ENCODE assay signal across 9 mouse cellular contexts in the genomic region with DNA sequence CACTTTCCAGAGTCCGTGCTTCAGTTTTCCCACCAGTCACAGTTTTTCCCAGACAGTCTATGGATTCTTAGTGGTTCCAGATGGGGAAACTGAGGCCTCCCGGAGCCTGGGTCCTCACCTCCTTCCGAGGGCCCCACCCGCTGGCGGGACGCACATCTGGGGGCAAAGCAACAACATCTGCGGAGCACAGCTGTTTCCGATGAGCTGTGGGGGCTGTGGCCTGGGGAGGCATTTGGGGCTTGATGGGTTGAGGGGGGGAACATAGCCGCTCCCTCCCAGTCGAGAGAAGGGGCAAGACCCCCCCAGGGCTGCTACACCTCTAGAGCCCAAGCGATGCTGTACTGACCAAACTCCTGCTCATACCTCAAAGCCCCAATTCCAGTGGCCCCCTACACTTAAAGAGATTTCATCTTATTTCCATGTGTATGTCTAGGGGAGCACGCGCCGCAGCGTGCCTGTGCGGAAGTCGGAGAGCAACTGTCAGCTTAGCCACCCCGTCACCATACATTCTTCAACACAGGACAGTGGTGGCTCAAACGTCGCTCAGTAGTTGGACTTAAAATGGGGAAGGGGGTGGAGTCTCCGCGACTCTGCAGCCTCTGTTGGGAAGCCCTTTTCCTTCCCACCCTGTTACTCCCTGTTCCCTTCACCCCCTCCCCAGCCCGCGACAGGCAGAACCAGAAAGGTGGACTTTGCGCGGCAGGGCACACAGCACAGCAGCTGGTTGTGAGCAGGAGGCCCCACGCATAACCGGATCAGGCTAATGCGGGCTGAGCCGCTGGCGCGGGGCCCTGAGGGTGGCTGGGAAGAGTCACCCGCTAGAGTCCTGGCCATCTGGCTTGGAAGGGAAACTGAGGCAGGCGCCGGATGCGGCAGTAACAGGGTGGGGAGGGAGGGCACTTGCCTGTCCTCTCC. TPM values are rescaled to one million over a fixed set of nuclear protein-coding genes. Genes with fewer than 3 reads are reported as not detected.
DNase-seq lines count a peak whose midpoint lies in the region; ATAC-seq and TF ChIP-seq lines count a peak whose summit lies in the region.
"Had no signal": no experiment of that assay in that cellular context is flagged by ENCODE, and none has a peak within 500 bp of the region (broad histone marks: within the 10 kb centered on the region; RNA-seq: fewer than 3 reads in every experiment).

No protein-coding gene starts in this region.

- peak overlapping the region; percentile 32; the same call in 1 of the 2 replicates for H3K4me2 ChIP-seq in kidney, embryonic 16.5 days (replicated peaks; ENCODE audit: low read depth, low read length)
- peak overlapping the region; percentile 48 for H3K4me2 ChIP-seq in liver, embryonic 15.5 days
- H3K4me2 ChIP-seq in hindbrain, embryonic 14.5 days (replicated peaks) = no peak overlapping the region

- no peak for ATAC-seq in kidney, embryonic 16.5 days (ENCODE audit: low FRiP score, low TSS enrichment)
- peak; percentile 60 for ATAC-seq in granulocyte monocyte progenitor cell, adult 5-6 weeks (replicated peaks; ENCODE audit: poor library complexity, severe bottlenecking)
- ATAC-seq in liver, embryonic 15.5 days (ENCODE audit: insufficient read depth) = no peak
- ATAC-seq in hindbrain, embryonic 14.5 days (ENCODE audit: low FRiP score) = no peak

- H3K27me3 ChIP-seq in kidney, embryonic 16.5 days (ENCODE audit: insufficient read depth, low read length) = peaks cover 59% of the 10 kb centered on the region
- H3K27me3 ChIP-seq in liver, embryonic 15.5 days = peaks cover 88% of the 10 kb centered on the region
- peaks cover 89% of the 10 kb centered on the region for H3K27me3 ChIP-seq in hindbrain, embryonic 14.5 days (ENCODE audit: control insufficient read depth, insufficient read depth, low read length)

- H3K9me3 ChIP-seq in kidney, embryonic 16.5 days (ENCODE audit: low read length) = no peaks in the 10 kb centered on the region
- H3K9me3 ChIP-seq in liver, embryonic 15.5 days (replicated peaks) = no peaks in the 10 kb centered on the region
- H3K9me3 ChIP-seq in hindbrain, embryonic 14.5 days (ENCODE audit: control insufficient read depth, low read length) = no peaks in the 10 kb centered on the region

- H3K4me1 ChIP-seq in kidney, embryonic 16.5 days (ENCODE audit: insufficient read depth, low read length) = peaks cover 20% of the 10 kb centered on the region
- H3K4me1 ChIP-seq in bone marrow macrophage, adult 2 months (ENCODE audit: control insufficient read depth, insufficient read depth, low read length) = no peaks in the 10 kb centered on the region
- peaks cover 50% of the 10 kb centered on the region for H3K4me1 ChIP-seq in liver, embryonic 15.5 days (replicated peaks)
- H3K4me1 ChIP-seq in hindbrain, embryonic 14.5 days (replicated peaks; ENCODE audit: control insufficient read depth, insufficient read depth, low read length) = peaks cover 8% of the 10 kb centered on the region; the same call in 1 of the 2 replicates

- H3K4me3 ChIP-seq in kidney, embryonic 16.5 days (ENCODE audit: low read length) = 0 out of 2 replicates have a peak overlapping the region, but pooled peaks have one; percentile 3
- H3K4me3 ChIP-seq in bone marrow macrophage, adult 2 months (ENCODE audit: insufficient read depth, low read length) = peak overlapping the region; percentile 37
- H3K4me3 ChIP-seq in liver, embryonic 15.5 days (replicated peaks) = no peak overlapping the region
- no peak overlapping the region for H3K4me3 ChIP-seq in hindbrain, embryonic 14.5 days (replicated peaks; ENCODE audit: low read length)
- H3K4me3 ChIP-seq: heart, adult 2 months had no signal

- no peak for DNase-seq in kidney, postnatal 10 days
- DNase-seq in layer of hippocampus, postnatal 14 days (ENCODE audit: low spot score in 2 of 2) = no peak
- no peak for DNase-seq in hindbrain, embryonic 14.5 days (ENCODE audit: low spot score)
- DNase-seq in layer of hippocampus, adult 9-11 months = no peak
- DNase-seq: heart, adult 2 months had no signal

- no peak for TF ChIP-seq CTCF in bone marrow macrophage, adult 2 months (IDR thresholded peaks at IDR 0.05; ENCODE audit: low read depth, low read length)

- H3K27ac ChIP-seq in kidney, embryonic 16.5 days (ENCODE audit: low read length) = no peak overlapping the region
- no peak overlapping the region for H3K27ac ChIP-seq in bone marrow macrophage, adult 2 months (ENCODE audit: insufficient read depth, low read depth, low read length)
- no peak overlapping the region for H3K27ac ChIP-seq in liver, embryonic 15.5 days (replicated peaks)
- H3K27ac ChIP-seq in hindbrain, embryonic 14.5 days = no peak overlapping the region
- H3K27ac ChIP-seq: heart, adult 2 months had no signal

- 13% methylated on average over 36 of the region's 36 CpGs for WGBS in kidney, embryonic 16.5 days
- WGBS in liver, embryonic 15.5 days (ENCODE audit: insufficient replicate concordance) = 10% methylated on average over 36 of the region's 36 CpGs
- WGBS in hindbrain, embryonic 14.5 days = 14% methylated on average over 36 of the region's 36 CpGs

- no peak for TF ChIP-seq POLR2A in bone marrow macrophage, adult 2 months (IDR thresholded peaks at IDR 0.05; ENCODE audit: borderline replicate concordance, low read depth, low read length)

- no peak overlapping the region for H3K9ac ChIP-seq in kidney, embryonic 16.5 days (replicated peaks; ENCODE audit: low read length)
- no peak overlapping the region for H3K9ac ChIP-seq in liver, embryonic 15.5 days
- H3K9ac ChIP-seq in hindbrain, embryonic 14.5 days = no peak overlapping the region

- H3K36me3 ChIP-seq in kidney, embryonic 16.5 days (ENCODE audit: insufficient read depth, low read length) = no peaks in the 10 kb centered on the region
- no peaks in the 10 kb centered on the region for H3K36me3 ChIP-seq in liver, embryonic 15.5 days (replicated peaks)
- no peaks in the 10 kb centered on the region for H3K36me3 ChIP-seq in hindbrain, embryonic 14.5 days (replicated peaks; ENCODE audit: control insufficient read depth, insufficient read depth)

RNA-seq across cellular contexts. Expression of gene Nrtn, which starts 2.8 kb away (rescaled TPM):
- polyA plus RNA-seq in kidney, embryonic 16.5 days (2015; fragmentation: Nextera tagmentation; extraction: Ambion mirVana) = 5.4 and 5.8 TPM in 2 replicates
- 0.55 and 0.80 TPM in 2 replicates for polyA plus RNA-seq in bone marrow macrophage, adult 2 months (2012; ENCODE audit: insufficient read depth, insufficient read length, missing spikeins)
- not detected in 2 replicates for total RNA-seq in granulocyte monocyte progenitor cell, adult 5-6 weeks (2014; fragmentation: Nextera tagmentation)
- total RNA-seq in granulocyte monocyte progenitor cell, adult 5-6 weeks (2017) = not detected in 2 replicates
- polyA plus RNA-seq in liver, embryonic 15.5 days (2015; fragmentation: Nextera tagmentation; extraction: Ambion mirVana) = 1.1 and 1.6 TPM in 2 replicates
- 1 to 10 TPM; 2.1 to 3.0 TPM for total RNA-seq in layer of hippocampus, postnatal 14 days (2021)
- polyA plus RNA-seq in hindbrain, embryonic 14.5 days (2014; fragmentation: Nextera tagmentation; extraction: Ambion mirVana) = 2.8 and 3.8 TPM in 2 replicates

RNA-seq across cellular contexts. Expression of gene Dus3l, which starts 10.0 kb away (rescaled TPM):
- polyA plus RNA-seq in kidney, embryonic 16.5 days (2015; fragmentation: Nextera tagmentation; extraction: Ambion mirVana) = 55.4 and 59.7 TPM in 2 replicates
- 21.4 and 24.9 TPM in 2 replicates for polyA plus RNA-seq in bone marrow macrophage, adult 2 months (2012; ENCODE audit: insufficient read depth, insufficient read length, missing spikeins)
- total RNA-seq in granulocyte monocyte progenitor cell, adult 5-6 weeks (2014; fragmentation: Nextera tagmentation) = 20.5 and 22.8 TPM in 2 replicates
- total RNA-seq in granulocyte monocyte progenitor cell, adult 5-6 weeks (2017) = 18.2 and 21.8 TPM in 2 replicates
- polyA plus RNA-seq in liver, embryonic 15.5 days (2015; fragmentation: Nextera tagmentation; extraction: Ambion mirVana) = 12.5 and 14.4 TPM in 2 replicates
- total RNA-seq in layer of hippocampus, postnatal 14 days (2021) = 10 to 100 TPM; 60.9 to 66.3 TPM
- polyA plus RNA-seq in hindbrain, embryonic 14.5 days (2014; fragmentation: Nextera tagmentation; extraction: Ambion mirVana) = 76.9 and 81.9 TPM in 2 replicates

RNA-seq across cellular contexts. Expression of gene Prr22, which starts 15.5 kb away (rescaled TPM):
- polyA plus RNA-seq in kidney, embryonic 16.5 days (2015; fragmentation: Nextera tagmentation; extraction: Ambion mirVana) = 1.6 and 1.8 TPM in 2 replicates
- polyA plus RNA-seq in bone marrow macrophage, adult 2 months (2012; ENCODE audit: insufficient read depth, insufficient read length, missing spikeins) = not detected in 2 replicates
- total RNA-seq in granulocyte monocyte progenitor cell, adult 5-6 weeks (2014; fragmentation: Nextera tagmentation) = 0.17 and 2.6 TPM in 2 replicates
- total RNA-seq in granulocyte monocyte progenitor cell, adult 5-6 weeks (2017) = 1.6 and 1.7 TPM in 2 replicates
- 0.23 and 0.60 TPM in 2 replicates for polyA plus RNA-seq in liver, embryonic 15.5 days (2015; fragmentation: Nextera tagmentation; extraction: Ambion mirVana)
- total RNA-seq in layer of hippocampus, postnatal 14 days (2021) = under 1 TPM; 0.35 to 0.57 TPM
- polyA plus RNA-seq in hindbrain, embryonic 14.5 days (2014; fragmentation: Nextera tagmentation; extraction: Ambion mirVana) = 0.76 and 0.78 TPM in 2 replicates

RNA-seq across cellular contexts. Expression of gene Vmac, which starts 36.7 kb away (rescaled TPM):
- polyA plus RNA-seq in kidney, embryonic 16.5 days (2015; fragmentation: Nextera tagmentation; extraction: Ambion mirVana) = 22.4 and 23.2 TPM in 2 replicates
- polyA plus RNA-seq in bone marrow macrophage, adult 2 months (2012; ENCODE audit: insufficient read depth, insufficient read length, missing spikeins) = 11.0 and 13.7 TPM in 2 replicates
- total RNA-seq in granulocyte monocyte progenitor cell, adult 5-6 weeks (2014; fragmentation: Nextera tagmentation) = 5.3 and 9.1 TPM in 2 replicates
- 3.7 and 9.1 TPM in 2 replicates for total RNA-seq in granulocyte monocyte progenitor cell, adult 5-6 weeks (2017)
- 2.4 and 2.6 TPM in 2 replicates for polyA plus RNA-seq in liver, embryonic 15.5 days (2015; fragmentation: Nextera tagmentation; extraction: Ambion mirVana)
- 10 to 100 TPM; 10.4 to 12.5 TPM for total RNA-seq in layer of hippocampus, postnatal 14 days (2021)
- 15.9 and 22.9 TPM in 2 replicates for polyA plus RNA-seq in hindbrain, embryonic 14.5 days (2014; fragmentation: Nextera tagmentation; extraction: Ambion mirVana)

RNA-seq across cellular contexts. Expression of gene Ndufa11, which starts 37.0 kb away (rescaled TPM):
- 479 and 501 TPM in 2 replicates for polyA plus RNA-seq in kidney, embryonic 16.5 days (2015; fragmentation: Nextera tagmentation; extraction: Ambion mirVana)
- polyA plus RNA-seq in bone marrow macrophage, adult 2 months (2012; ENCODE audit: insufficient read depth, insufficient read length, missing spikeins) = 75.1 and 96.1 TPM in 2 replicates
- 134 and 201 TPM in 2 replicates for total RNA-seq in granulocyte monocyte progenitor cell, adult 5-6 weeks (2014; fragmentation: Nextera tagmentation)
- total RNA-seq in granulocyte monocyte progenitor cell, adult 5-6 weeks (2017) = 99.5 and 106 TPM in 2 replicates
- polyA plus RNA-seq in liver, embryonic 15.5 days (2015; fragmentation: Nextera tagmentation; extraction: Ambion mirVana) = 210 and 226 TPM in 2 replicates
- 100 to 1,000 TPM; 220 to 270 TPM for total RNA-seq in layer of hippocampus, postnatal 14 days (2021)
- polyA plus RNA-seq in hindbrain, embryonic 14.5 days (2014; fragmentation: Nextera tagmentation; extraction: Ambion mirVana) = 577 and 678 TPM in 2 replicates

Comparison
In these comparisons a context has a peak if more than half of its experiments do, and no peak if none do; other contexts are left out.
1. H3K4me3 ChIP-seq: peak in kidney, embryonic 16.5 days (single experiment) and bone marrow macrophage, adult 2 months (single experiment); none in liver, embryonic 15.5 days (single experiment) and hindbrain, embryonic 14.5 days (single experiment).